Mouse (Mus musculus) gastrocnemius, postnatal 4 days (tissue): ENCODE measurements around the gene Gm8332. TPM values are rescaled to one million over a fixed set of nuclear protein-coding genes. Genes with fewer than 3 reads are reported as not detected.
"Not testable (repeated sequence)": the region's sequence is repeated elsewhere in the genome, so short reads cannot be mapped to it uniquely, and the experiment has no call there.

ENCODE experiments used
- DNase-seq, 2 experiments: peaks; one replicate each; pipeline ENCODE4 v3.0.0; 2021 to 2022; ENCODE audit warnings: low spot score in 2 of 2, mixed read lengths in 2 of 2
- long read RNA-seq, 2 experiments: library from polyadenylated mRNA; stranded (forward); transcript quantifications; one replicate each; pipeline ENCODE4 v2.0.0; 2021
- total RNA-seq, 2 experiments: library from RNA; stranded (reverse); gene quantifications; 2 replicates each; pipeline ENCODE4 v1.2.3; 2021

Gene Gm8332
- not detected for total RNA-seq
- long read RNA-seq, experiment 1: 0 reads
- long read RNA-seq, experiment 2: 0 reads

GRCm38 (mm10) chr12:88250000-88250399, at the start of gene Gm8332:
Gene Gm8332 (minus strand): TSS chr12:88250100.
- not testable (repeated sequence) for DNase-seq

GRCm38 (mm10) chr12:88297171-88297570, 47.3 kb upstream of the Gm8332 start:
- not testable (repeated sequence) for DNase-seq

GRCm38 (mm10) chr12:88293082-88293481, 43.2 kb upstream of the Gm8332 start:
- not testable (repeated sequence) for DNase-seq

GRCm38 (mm10) chr12:88285224-88285623, 35.3 kb upstream of the Gm8332 start:
- not testable (repeated sequence) for DNase-seq

GRCm38 (mm10) chr12:88274400-88274799, 24.5 kb upstream of the Gm8332 start, which contains the start of gene Gm5662:
Gene Gm5662 (minus strand): TSS chr12:88274500.
- DNase-seq: not testable (repeated sequence)

- no peak for DNase-seq
These were observed 7.3 kb upstream of the Gm8332 start for GRCm38 (mm10) chr12:88257241-88257640.

- not testable (repeated sequence) for DNase-seq
These were observed 6.0 kb upstream of the Gm8332 start for GRCm38 (mm10) chr12:88255917-88256316.

GRCm38 (mm10) chr12:88245786-88246185, 4.1 kb downstream of the Gm8332 start:
- not testable (repeated sequence) for DNase-seq

GRCm38 (mm10) chr12:88242940-88243339, 7.0 kb downstream of the Gm8332 start:
- DNase-seq: not testable (repeated sequence)

GRCm38 (mm10) chr12:88219445-88219844, 30.5 kb downstream of the Gm8332 start:
- DNase-seq: no peak

- DNase-seq: not testable (repeated sequence)
These were observed 31.8 kb downstream of the Gm8332 start for GRCm38 (mm10) chr12:88218059-88218458.

GRCm38 (mm10) chr12:88214641-88215040, 35.3 kb downstream of the Gm8332 start:
- DNase-seq: no peak

- DNase-seq: not testable (repeated sequence)
These were observed 38.4 kb downstream of the Gm8332 start for GRCm38 (mm10) chr12:88211458-88211857.

- DNase-seq: no peak
These were observed 47.0 kb downstream of the Gm8332 start for GRCm38 (mm10) chr12:88202856-88203255.

Other genes with a start within 250 kb of the Gm8332 start
- gene Gm2075, start 238.3 kb downstream of the Gm8332 start, total RNA-seq: not detected
- not detected for gene Gm6803, start 231.3 kb downstream of the Gm8332 start, total RNA-seq
- gene Gm2056, start 223.1 kb downstream of the Gm8332 start, total RNA-seq: not detected
- gene Gm16368, start 166.4 kb downstream of the Gm8332 start, total RNA-seq: not detected
- not detected for gene Gm10436, start 68.0 kb downstream of the Gm8332 start, total RNA-seq
- not detected for gene Gm5662, start 24.4 kb upstream of the Gm8332 start, total RNA-seq
- not detected for gene Gm5039, start 73.9 kb upstream of the Gm8332 start, total RNA-seq
- gene Adck1, start 110.5 kb upstream of the Gm8332 start, total RNA-seq: 1 to 10 TPM; 8.9 to 9.8 TPM